ENCODE assay signal across 17 mouse cellular contexts in the genomic region with DNA sequence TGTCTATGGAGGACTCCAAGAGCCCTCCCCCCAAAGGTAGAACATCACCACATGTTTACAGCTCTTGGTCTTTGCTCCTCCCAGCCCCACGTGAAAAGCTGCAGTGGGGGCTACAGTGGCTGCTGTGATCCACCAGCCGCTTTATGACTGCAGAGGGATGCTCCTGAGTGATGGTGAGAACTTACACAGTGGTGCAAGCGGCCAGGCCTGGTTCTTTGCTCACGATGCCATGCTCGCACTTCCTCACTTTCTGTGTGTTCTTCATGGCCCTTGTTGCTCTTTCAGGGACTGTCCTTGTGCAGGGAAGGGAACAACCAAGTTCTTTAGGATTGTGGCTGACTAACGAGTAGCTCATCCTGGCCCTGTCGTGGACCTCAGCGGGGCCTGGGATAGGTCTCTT. TPM values are rescaled to one million over a fixed set of nuclear protein-coding genes. Genes with fewer than 3 reads are reported as not detected.
A peak's percentile ranks its signal among the peaks of the same experiment; 100 is the strongest.
DNase-seq lines count a peak whose midpoint lies in the region.
"Had no signal": no experiment of that assay in that cellular context is flagged by ENCODE, and none has a peak within 500 bp of the region (broad histone marks: within the 10 kb centered on the region; RNA-seq: fewer than 3 reads in every experiment).

No protein-coding gene starts in this region.

- H3K4me1 ChIP-seq in heart, embryonic 10.5 days: no peaks in the 10 kb centered on the region

- WGBS in heart, embryonic 10.5 days: 89% methylated on average over 8 of the region's 8 CpGs

- H3K27me3 ChIP-seq in heart, embryonic 10.5 days (ENCODE audit: insufficient read depth, poor library complexity, severe bottlenecking): no peaks in the 10 kb centered on the region
- H3K27me3 ChIP-seq: CH12.LX, Patski had no signal

- no peak overlapping the region for H3K4me3 ChIP-seq in heart, embryonic 10.5 days

- intact Hi-C loops in heart, postnatal 14 days (cut with DNase I): no loop called here

- peak; percentile 62 for DNase-seq in heart, adult 11 months
- DNase-seq in heart, postnatal 14 days: no peak
- DNase-seq in heart, embryonic 10.5 days (ENCODE audit: low spot score): peak; percentile 65
- DNase-seq in heart, adult 8-10 months (ENCODE audit: low spot score): no peak
- DNase-seq: adrenal gland, adult 2 months; adrenal gland, adult 8-10 months; adrenal gland, postnatal 10 days; adrenal gland, postnatal 14 days; adrenal gland, postnatal 25 days; adrenal gland, postnatal 36 days; B cell, adult 2 months; cerebellum, adult 11 months; cerebellum, adult 11-12 months; cerebellum, adult 18-20 months had no signal

- H3K9me3 ChIP-seq in heart, embryonic 10.5 days: no peaks in the 10 kb centered on the region
- H3K9me3 ChIP-seq: G1E had no signal

- H3K27ac ChIP-seq in heart, embryonic 10.5 days: no peak overlapping the region

- peaks cover 60% of the 10 kb centered on the region for H3K36me3 ChIP-seq in heart, embryonic 10.5 days

RNA-seq across cellular contexts. Expression of a gene that starts 15.2 kb away (rescaled TPM):
- total RNA-seq in heart, postnatal 14 days (2021): 10 to 100 TPM; 29.6 to 31.1 TPM
- 36.9 and 42.1 TPM in 2 replicates for polyA plus RNA-seq in heart, embryonic 10.5 days (2016; fragmentation: Nextera tagmentation; extraction: Ambion mirVana)
- 10 to 100 TPM; 25.3 to 30.1 (median 28.6) TPM for total RNA-seq in heart, adult 8-10 months (2022)

RNA-seq across cellular contexts. Expression of a gene that starts 15.3 kb away (rescaled TPM):
- total RNA-seq in heart, postnatal 14 days (2021): 10 to 100 TPM; 22.0 to 22.5 TPM
- 30.5 and 35.1 TPM in 2 replicates for polyA plus RNA-seq in heart, embryonic 10.5 days (2016; fragmentation: Nextera tagmentation; extraction: Ambion mirVana)
- total RNA-seq in heart, adult 8-10 months (2022): 10 to 100 TPM; 22.4 to 35.4 (median 29.9) TPM

Comparison
In these comparisons a context has a peak if more than half of its experiments do, and no peak if none do; other contexts are left out.
1. DNase-seq: peak in heart, adult 11 months (single experiment) and heart, embryonic 10.5 days (single experiment); none in heart, postnatal 14 days (0 of 2) and heart, adult 8-10 months (single experiment).